Mouse (Mus musculus): ENCODE measurements around the gene Bnip2.

DNA sequence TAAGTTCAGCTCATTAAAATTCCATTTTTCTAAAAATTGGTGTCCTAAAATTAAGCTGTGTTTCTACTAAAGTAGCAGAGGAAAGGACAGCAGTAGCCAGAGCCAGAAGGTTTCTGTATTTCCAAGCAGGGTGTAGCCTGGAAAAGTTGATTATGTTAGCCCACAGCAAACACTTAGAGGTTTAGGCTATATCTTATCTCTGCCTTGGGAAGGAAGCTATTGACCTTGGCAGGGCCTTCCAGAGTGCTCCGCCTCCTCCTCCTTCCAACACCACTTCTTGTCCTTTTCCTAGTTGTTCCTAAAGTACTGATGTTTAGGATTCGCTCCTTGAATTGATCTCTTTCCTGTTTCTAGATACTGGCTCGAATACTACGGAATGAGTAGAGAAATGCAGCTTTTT, 32.8 kb downstream of the Bnip2 start:
- no peak for TF ChIP-seq POLR2A (IDR thresholded peaks at IDR 0.05; ENCODE audit: extremely low read depth, insufficient read depth, low read length)
- no peak for TF ChIP-seq CTCF (IDR thresholded peaks at IDR 0.05; ENCODE audit: low read depth, low read length)
